Mouse (Mus musculus): Measurements from ENCODE around the gene Fam208a. TPM values are rescaled to one million over a fixed set of nuclear protein-coding genes. Genes with fewer than 3 reads are reported as not detected.

Gene Fam208a
- polyA plus RNA-seq, 1 experiment from 2014 or later, result 13.5 TPM

DNA sequence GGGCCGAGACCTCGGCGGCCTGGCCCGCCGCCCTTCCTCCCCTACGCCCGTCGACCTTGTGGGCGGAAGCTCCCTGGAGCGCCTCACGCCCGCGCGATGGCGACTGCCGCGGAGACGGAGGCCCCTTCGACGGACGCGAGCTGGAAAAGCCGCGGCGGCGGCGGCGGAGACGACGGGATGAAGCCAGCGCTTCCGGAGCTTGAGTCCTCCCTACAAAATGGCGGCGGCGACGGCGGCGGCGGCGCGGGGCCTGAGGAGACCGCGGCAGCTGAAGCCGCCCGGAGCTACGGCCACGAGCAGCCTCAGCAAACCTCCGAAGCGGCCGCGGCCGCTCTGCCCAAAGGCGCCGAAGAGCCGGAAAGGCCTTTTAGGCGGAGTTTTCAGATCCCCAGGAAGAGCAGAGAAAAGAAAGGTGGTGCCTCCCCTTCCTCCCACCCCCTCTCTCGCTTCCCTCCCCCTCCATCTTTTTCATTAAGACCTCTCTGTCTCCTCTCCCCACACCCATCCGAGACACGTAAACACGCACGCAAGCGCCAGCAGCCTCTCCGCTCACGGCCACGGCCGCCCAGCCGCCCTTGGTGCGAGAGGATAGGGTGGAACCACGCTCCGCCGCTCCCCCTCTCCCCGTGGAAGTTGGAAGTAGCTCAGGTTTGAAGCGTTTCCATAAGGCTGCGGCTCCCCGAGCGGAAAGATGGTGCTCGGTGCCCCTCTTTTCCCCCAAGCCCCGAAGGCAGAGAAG, 508 bp downstream of the Fam208a start:
- Histone ChIP-seq H3K4me1 (replicated peaks) (peaks cover 6% of the 10 kb centered on the region), H3K4me3 (peak overlapping the region; percentile 78), H3K9me3 (no peaks in the 10 kb centered on the region), H3K9ac (peak overlapping the region; percentile 75), H3K36me3 (peaks cover 19% of the 10 kb centered on the region), H3K4me2 (peak overlapping the region; percentile 89), H3K27ac (replicated peaks) (peak overlapping the region; percentile 100), H3K27me3 (no peaks in the 10 kb centered on the region)
- WGBS, result under 1% methylated on average over 72 of the region's 78 CpGs
- peak; percentile 83 for ATAC-seq (ENCODE audit: low FRiP score, low read depth)

DNA sequence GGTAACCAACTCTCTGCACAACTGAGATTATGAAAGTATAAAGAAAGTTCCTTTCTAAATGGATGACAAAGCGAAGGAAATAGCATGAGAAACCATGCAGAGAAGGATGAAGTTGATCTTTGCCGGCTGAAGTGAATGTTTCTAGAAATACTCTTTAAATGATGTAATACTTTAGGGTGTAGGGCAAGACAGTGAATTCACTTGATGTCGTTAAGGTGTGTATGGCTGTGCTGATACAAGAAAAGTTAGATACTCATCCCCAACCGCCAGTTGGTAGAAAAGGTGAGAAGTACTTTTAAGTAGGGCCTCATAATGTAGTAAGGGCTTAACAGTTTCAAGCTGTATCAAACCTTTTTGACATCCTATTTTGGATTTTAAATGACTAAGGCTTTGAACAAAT, 1.6 kb downstream of the Fam208a start:
- WGBS, result 94% methylated on average over 4 of the region's 4 CpGs
- peak overlapping the region; percentile 89 for H3K4me2 ChIP-seq

DNA sequence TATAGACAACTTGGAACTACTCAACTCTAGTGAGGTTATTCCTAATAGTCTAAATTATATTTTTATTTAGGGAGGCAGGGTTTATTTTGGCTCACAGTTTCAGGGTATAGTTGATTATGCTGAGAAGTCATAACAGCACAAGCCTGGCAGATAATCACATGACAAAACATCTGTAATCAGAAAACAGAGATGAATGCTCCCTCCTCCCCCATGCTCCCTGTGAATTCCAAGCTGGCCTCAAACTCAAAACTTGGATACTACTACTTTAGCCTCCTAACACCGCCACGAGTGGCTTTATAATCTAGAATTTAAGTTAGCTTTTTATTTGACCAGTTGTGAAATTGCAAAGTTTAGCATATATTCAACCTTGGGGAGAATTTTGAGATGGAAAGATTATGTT, 3.4 kb downstream of the Fam208a start:
- H3K4me1 ChIP-seq (replicated peaks), result peaks cover 6% of the 10 kb centered on the region
- no peaks in the 10 kb centered on the region for H3K9me3 ChIP-seq
- no peak overlapping the region for H3K27ac ChIP-seq (replicated peaks)
- H3K27me3 ChIP-seq, result no peaks in the 10 kb centered on the region
- no peak for ATAC-seq (ENCODE audit: low FRiP score, low read depth)
- no peak overlapping the region for H3K4me2 ChIP-seq
- no peak overlapping the region for H3K9ac ChIP-seq
- H3K36me3 ChIP-seq, result peaks cover 33% of the 10 kb centered on the region
- H3K4me3 ChIP-seq, result no peak overlapping the region
- WGBS, result 97% methylated on average over 2 of the region's 2 CpGs

More for the DNA sequence above, 1.6 kb downstream of the Fam208a start:
- H3K9me3 ChIP-seq, result no peaks in the 10 kb centered on the region
- peaks cover 6% of the 10 kb centered on the region for H3K4me1 ChIP-seq (replicated peaks)
- ATAC-seq (ENCODE audit: low FRiP score, low read depth), result no peak
- peaks cover 23% of the 10 kb centered on the region for H3K36me3 ChIP-seq
- H3K9ac ChIP-seq, result no peak overlapping the region
- H3K4me3 ChIP-seq, result no peak overlapping the region
- no peak overlapping the region for H3K27ac ChIP-seq (replicated peaks)
- no peaks in the 10 kb centered on the region for H3K27me3 ChIP-seq

DNA sequence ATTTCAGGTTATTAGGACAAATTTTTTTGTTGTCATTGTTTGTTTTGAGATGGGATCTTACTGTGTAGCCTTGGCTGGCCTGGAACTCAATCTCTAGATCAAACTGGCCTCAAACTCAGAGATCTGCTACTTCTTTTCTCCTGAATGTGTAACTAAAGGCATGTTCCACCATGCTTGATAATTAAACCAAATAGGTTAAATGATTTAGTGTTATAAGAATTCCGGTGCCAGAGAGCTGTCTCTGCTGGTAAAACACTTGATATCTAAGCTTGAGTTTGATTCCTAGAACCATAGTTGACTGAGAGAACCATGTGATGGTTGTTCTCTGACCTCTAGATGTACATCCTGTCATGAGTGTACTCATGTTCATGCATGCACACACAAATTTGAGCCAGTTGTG, 7.5 kb downstream of the Fam208a start:
- Histone ChIP-seq H3K4me2 (no peak overlapping the region), H3K9me3 (no peaks in the 10 kb centered on the region), H3K27ac (replicated peaks) (no peak overlapping the region), H3K9ac (no peak overlapping the region), H3K4me3 (no peak overlapping the region), H3K27me3 (no peaks in the 10 kb centered on the region), H3K36me3 (peaks cover 41% of the 10 kb centered on the region), H3K4me1 (replicated peaks) (no peaks in the 10 kb centered on the region)
- 98% methylated on average over 1 of the region's 1 CpGs for WGBS
- no peak for ATAC-seq (ENCODE audit: low FRiP score, low read depth)

DNA sequence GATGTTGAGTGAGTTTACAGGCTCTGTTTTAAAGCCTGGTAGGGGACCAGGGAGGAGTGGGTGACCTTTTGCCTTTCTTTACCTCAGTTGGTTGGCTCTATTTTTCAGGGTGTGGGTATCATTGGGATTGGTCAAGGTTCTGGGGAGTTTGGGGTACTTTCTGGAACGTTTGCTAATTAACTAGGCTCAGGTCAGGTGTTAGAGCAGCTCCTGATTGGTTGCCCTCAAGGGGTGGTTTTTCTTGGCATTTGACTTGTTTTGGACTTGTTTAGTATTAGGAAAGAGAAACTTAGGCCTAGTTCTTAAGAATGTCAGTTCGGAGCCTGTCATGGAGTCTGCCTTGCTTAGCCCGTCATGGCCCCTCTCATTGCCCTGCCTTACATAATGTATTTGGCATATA, 8.2 kb downstream of the Fam208a start:
- WGBS, result 89% methylated on average over 3 of the region's 3 CpGs

DNA sequence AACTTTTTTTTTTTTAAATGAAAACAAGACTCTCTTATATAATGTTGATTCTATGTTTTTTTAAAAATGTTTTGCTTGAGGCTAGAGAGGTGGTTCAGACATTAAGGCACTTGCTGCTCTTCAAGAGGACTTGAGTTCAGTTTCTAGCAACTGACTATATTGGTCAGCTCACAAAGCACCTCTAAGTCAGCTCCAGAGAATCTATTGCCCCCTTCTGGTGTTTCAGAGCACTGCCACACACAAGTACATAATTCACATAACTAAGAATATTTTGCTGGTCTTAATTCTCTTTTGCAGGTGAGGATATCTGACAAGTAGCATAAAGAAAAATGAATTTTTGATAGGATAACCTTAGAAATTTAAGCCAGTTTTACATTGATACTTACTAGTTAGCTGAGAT, 12.3 kb downstream of the Fam208a start:
- ATAC-seq (ENCODE audit: low FRiP score, low read depth), result no peak
- no peaks in the 10 kb centered on the region for H3K4me1 ChIP-seq (replicated peaks)

More for the DNA sequence above, 8.2 kb downstream of the Fam208a start:
- H3K4me3 ChIP-seq, result no peak overlapping the region
- H3K27ac ChIP-seq (replicated peaks), result no peak overlapping the region
- no peak overlapping the region for H3K4me2 ChIP-seq
- H3K4me1 ChIP-seq (replicated peaks), result no peaks in the 10 kb centered on the region
- no peak overlapping the region for H3K9ac ChIP-seq
- H3K27me3 ChIP-seq, result no peaks in the 10 kb centered on the region
- no peaks in the 10 kb centered on the region for H3K9me3 ChIP-seq
- no peak for ATAC-seq (ENCODE audit: low FRiP score, low read depth)
- peaks cover 39% of the 10 kb centered on the region for H3K36me3 ChIP-seq

DNA sequence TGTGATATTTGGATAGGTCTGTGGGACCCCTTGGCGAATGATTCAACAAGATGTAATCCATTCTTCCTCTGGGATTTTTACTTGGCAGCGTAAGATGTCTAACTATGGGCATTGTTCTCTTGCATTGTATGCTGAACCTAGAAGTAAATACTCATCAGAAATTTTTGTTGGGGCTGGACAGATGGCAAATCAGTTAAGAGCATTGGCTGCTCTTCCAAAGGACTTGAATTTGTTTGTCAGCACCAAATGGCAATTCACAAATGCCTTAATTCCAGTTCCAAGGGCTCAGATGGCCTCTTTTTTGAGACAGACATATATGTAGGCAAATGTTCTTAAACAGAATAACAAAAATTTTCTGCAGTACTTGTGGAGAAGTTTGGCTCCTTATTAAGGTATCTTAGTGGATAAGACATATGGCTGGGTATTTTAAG, 16.2 kb downstream of the Fam208a start:
- no peaks in the 10 kb centered on the region for H3K4me1 ChIP-seq (replicated peaks)
- no peaks in the 10 kb centered on the region for H3K9me3 ChIP-seq
- no peak for ATAC-seq (ENCODE audit: low FRiP score, low read depth)
- H3K27me3 ChIP-seq, result no peaks in the 10 kb centered on the region
- H3K36me3 ChIP-seq, result peaks cover 47% of the 10 kb centered on the region
- no peak overlapping the region for H3K9ac ChIP-seq
- 73% methylated on average over 2 of the region's 2 CpGs for WGBS
- H3K27ac ChIP-seq (replicated peaks), result no peak overlapping the region
- no peak overlapping the region for H3K4me3 ChIP-seq
- no peak overlapping the region for H3K4me2 ChIP-seq

More for the DNA sequence above, 12.3 kb downstream of the Fam208a start:
- H3K27me3 ChIP-seq, result no peaks in the 10 kb centered on the region
- H3K9me3 ChIP-seq, result no peaks in the 10 kb centered on the region
- no peak overlapping the region for H3K4me2 ChIP-seq
- no peak overlapping the region for H3K9ac ChIP-seq
- no peak overlapping the region for H3K27ac ChIP-seq (replicated peaks)
- no peak overlapping the region for H3K4me3 ChIP-seq
- H3K36me3 ChIP-seq, result peaks cover 41% of the 10 kb centered on the region

DNA sequence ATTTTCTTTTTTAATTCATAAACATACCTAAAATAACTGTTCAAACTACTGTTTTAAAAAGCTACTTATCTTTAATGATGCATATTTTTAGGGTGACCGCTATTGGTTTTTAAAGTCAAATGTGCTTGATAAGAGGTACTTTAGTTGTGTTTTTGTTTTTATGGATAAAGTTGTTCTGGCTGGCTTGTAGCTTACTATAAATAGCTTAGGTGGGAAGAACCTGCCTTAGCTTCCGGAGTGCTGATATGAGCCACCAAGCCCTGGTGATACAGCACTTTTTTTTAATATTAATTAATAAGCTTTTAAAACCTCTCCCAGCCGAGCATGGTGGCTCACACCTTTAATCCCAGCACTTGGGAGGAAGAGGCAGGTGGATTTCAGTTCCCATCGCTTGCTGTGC, 18.3 kb downstream of the Fam208a start:
- H3K4me1 ChIP-seq (replicated peaks), result no peaks in the 10 kb centered on the region
- no peak overlapping the region for H3K4me2 ChIP-seq
- H3K36me3 ChIP-seq, result peaks cover 46% of the 10 kb centered on the region
- H3K9me3 ChIP-seq, result no peaks in the 10 kb centered on the region
- no peak for ATAC-seq (ENCODE audit: low FRiP score, low read depth)
- no peaks in the 10 kb centered on the region for H3K27me3 ChIP-seq
- H3K27ac ChIP-seq (replicated peaks), result no peak overlapping the region
- 92% methylated on average over 4 of the region's 4 CpGs for WGBS
- H3K4me3 ChIP-seq, result no peak overlapping the region
- no peak overlapping the region for H3K9ac ChIP-seq

DNA sequence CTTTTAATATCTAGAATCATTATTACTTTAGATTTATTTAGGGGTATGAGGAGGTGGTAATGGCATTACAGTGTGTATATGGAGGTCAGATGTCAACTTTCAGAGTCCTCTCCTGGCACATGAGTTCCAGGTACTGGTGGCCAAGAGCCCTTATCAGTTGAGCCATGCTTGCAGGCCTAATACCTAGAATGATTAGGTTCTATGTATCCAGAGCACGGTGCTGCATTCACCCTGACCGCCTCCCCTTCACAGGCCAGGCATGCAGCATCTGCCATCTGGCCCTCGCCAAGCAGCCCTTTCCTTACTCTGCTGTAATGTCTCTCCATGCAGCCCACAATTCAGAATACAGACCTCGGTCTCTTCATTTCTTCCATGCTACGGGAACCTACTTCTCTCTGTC, 62.8 kb downstream of the Fam208a start:
- WGBS, result 92% methylated on average over 5 of the region's 5 CpGs
- Histone ChIP-seq H3K27ac (replicated peaks) (no peak overlapping the region), H3K27me3 (no peaks in the 10 kb centered on the region), H3K36me3 (peaks cover 61% of the 10 kb centered on the region), H3K9me3 (no peaks in the 10 kb centered on the region), H3K4me1 (replicated peaks) (no peaks in the 10 kb centered on the region), H3K4me2 (no peak overlapping the region), H3K4me3 (no peak overlapping the region), H3K9ac (no peak overlapping the region)
- ATAC-seq (ENCODE audit: low FRiP score, low read depth), result no peak

DNA sequence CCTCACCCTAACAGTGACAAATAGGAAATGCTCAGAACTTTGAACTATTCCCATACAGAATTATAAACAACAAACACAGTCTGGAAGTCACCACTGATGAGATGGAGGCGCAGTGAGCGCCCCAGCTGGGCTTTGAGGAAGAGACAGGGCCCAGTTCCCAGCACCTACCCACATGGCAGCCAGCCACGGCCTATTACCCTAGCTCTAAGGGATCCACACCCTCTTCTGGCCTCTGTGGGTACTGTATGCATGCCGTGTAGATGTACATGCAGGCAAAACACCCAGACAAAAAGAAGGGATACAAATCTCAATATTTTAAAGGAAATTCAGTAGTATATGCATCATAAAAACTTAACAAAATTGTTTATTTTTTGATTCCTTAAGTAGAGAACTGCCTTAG, 64.9 kb downstream of the Fam208a start:
- Histone ChIP-seq H3K9ac (no peak overlapping the region), H3K27ac (replicated peaks) (no peak overlapping the region), H3K9me3 (no peaks in the 10 kb centered on the region), H3K36me3 (peaks cover 65% of the 10 kb centered on the region), H3K4me3 (no peak overlapping the region), H3K4me1 (replicated peaks) (no peaks in the 10 kb centered on the region), H3K27me3 (no peaks in the 10 kb centered on the region), H3K4me2 (no peak overlapping the region)
- ATAC-seq (ENCODE audit: low FRiP score, low read depth), result no peak
- 91% methylated on average over 4 of the region's 4 CpGs for whole genome bisulfite sequencing

DNA sequence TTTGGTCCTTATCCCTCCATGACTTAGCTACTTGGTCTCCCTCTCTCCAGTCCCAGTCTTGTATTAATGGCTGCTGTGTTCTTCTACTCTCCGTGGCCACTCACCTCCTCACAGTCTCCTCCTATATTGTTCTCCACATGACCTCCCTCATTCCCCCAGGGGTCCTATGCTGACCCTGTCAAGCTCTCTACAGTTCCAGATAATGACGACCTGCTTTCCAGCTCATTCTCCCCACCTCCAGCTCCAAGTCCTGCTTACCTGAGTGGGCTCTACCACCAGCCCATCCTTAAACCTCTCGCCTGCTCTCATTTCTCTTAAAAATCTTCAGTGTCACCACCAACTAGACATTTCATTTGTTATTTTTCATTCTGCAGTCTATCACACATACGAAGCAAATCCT, 72.5 kb downstream of the Fam208a start:
- WGBS, result 85% methylated on average over 4 of the region's 4 CpGs
- no peak overlapping the region for H3K9ac ChIP-seq
- no peak for ATAC-seq (ENCODE audit: low FRiP score, low read depth)
- no peak overlapping the region for H3K4me2 ChIP-seq
- H3K36me3 ChIP-seq, result peaks cover 24% of the 10 kb centered on the region
- H3K27me3 ChIP-seq, result no peaks in the 10 kb centered on the region
- no peaks in the 10 kb centered on the region for H3K9me3 ChIP-seq
- H3K27ac ChIP-seq (replicated peaks), result no peak overlapping the region
- H3K4me1 ChIP-seq (replicated peaks), result no peaks in the 10 kb centered on the region
- H3K4me3 ChIP-seq, result no peak overlapping the region

DNA sequence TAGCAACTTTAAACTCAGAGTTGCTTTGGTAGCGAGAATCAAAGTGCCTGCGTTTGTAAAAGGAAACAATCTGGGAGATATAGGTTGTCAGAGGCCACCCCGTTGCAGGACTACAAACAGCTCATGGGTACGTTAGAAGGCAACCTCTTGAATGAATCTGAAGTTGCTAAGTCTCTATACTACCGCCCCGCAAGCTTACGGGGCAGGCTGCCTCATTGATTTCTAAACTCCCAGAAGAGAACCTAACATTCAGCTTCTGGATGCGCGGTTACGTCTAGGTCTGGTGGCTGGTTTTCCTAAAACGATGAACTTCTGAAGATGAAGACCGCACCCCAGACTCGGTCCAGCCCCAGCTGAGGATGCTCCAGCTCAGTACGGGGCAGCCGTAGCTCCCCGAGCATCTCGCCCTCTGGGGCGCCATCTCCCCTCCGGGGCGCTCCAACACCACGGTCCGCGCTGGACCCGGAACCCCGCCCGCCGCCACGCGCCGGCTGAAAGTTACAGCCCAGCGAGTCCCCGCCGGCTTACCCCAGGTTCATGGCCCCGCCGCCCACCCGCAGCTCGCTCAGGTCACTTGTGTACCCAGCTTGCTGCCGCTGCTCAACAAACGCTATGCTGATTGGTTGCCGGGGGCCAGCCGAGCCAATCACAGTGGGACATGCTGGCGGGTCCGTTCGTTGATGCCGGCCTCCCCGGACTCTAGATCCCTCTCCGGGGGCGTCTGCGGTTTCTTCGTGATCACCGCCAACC, 79.4 kb downstream of the Fam208a start, which contains the start of gene Ccdc66:
TSS of gene Ccdc66 (minus strand) at position 567 of the 750 bp plus-strand sequence.
- under 1% methylated on average over 51 of the region's 51 CpGs for whole genome bisulfite sequencing
- H3K27me3 ChIP-seq, result no peaks in the 10 kb centered on the region
- peak; percentile 98 for ATAC-seq (ENCODE audit: low FRiP score, low read depth)
- H3K4me2 ChIP-seq, result peak within 1 kb of the TSS; percentile 87
- peak within 1 kb of the TSS; percentile 99 for H3K4me3 ChIP-seq
- no peaks in the 10 kb centered on the region for H3K36me3 ChIP-seq
- H3K4me1 ChIP-seq (replicated peaks), result peaks cover 17% of the 10 kb centered on the region
- H3K27ac ChIP-seq (replicated peaks), result peak within 1 kb of the TSS; percentile 79
- H3K9me3 ChIP-seq, result no peaks in the 10 kb centered on the region
- H3K9ac ChIP-seq, result peak within 1 kb of the TSS; percentile 81

Measured in hindbrain, embryonic 15.5 days (tissue).